Mouse (Mus musculus): ENCODE data around the gene Tulp3.
A peak's percentile ranks its signal among the peaks of the same experiment; 100 is the strongest.

Tulp3 gene

GRCm38 (mm10) chr6:128296750-128297393 lies 58.8 kb downstream of the Tulp3 start:
- no peak for DNase-seq (ENCODE audit: low spot score in 2 of 2)

GRCm38 (mm10) chr6:128295876-128296749 lies 59.5 kb downstream of the Tulp3 start:
- peak; percentile 61 to 80 for DNase-seq (ENCODE audit: low spot score in 2 of 2)

GRCm38 (mm10) chr6:128291284-128291683 lies 64.4 kb downstream of the Tulp3 start:
- DNase-seq (ENCODE audit: low spot score in 2 of 2), result no peak

- DNase-seq (ENCODE audit: low spot score in 2 of 2), result no peak
These were observed 67.0 kb downstream of the Tulp3 start for GRCm38 (mm10) chr6:128288681-128289080.

GRCm38 (mm10) chr6:128285792-128286430 lies 69.7 kb downstream of the Tulp3 start:
- DNase-seq (ENCODE audit: low spot score in 2 of 2), result peak; percentile 37 to 51

- DNase-seq (ENCODE audit: low spot score in 2 of 2), result no peak
These were observed 73.5 kb downstream of the Tulp3 start for GRCm38 (mm10) chr6:128282126-128282525.

GRCm38 (mm10) chr6:128280472-128281145 lies 75.0 kb downstream of the Tulp3 start:
- DNase-seq (ENCODE audit: low spot score in 2 of 2), result no peak

- no peak for DNase-seq (ENCODE audit: low spot score in 2 of 2)
These were observed 76.0 kb downstream of the Tulp3 start for GRCm38 (mm10) chr6:128279608-128280007.

GRCm38 (mm10) chr6:128279099-128279498 lies 76.6 kb downstream of the Tulp3 start:
- no peak for DNase-seq (ENCODE audit: low spot score in 2 of 2)

- DNase-seq (ENCODE audit: low spot score in 2 of 2), result no peak
These were observed 78.2 kb downstream of the Tulp3 start for GRCm38 (mm10) chr6:128277132-128278085.

GRCm38 (mm10) chr6:128276349-128276748 lies 79.3 kb downstream of the Tulp3 start:
- DNase-seq (ENCODE audit: low spot score in 2 of 2), result no peak

GRCm38 (mm10) chr6:128275506-128276064 lies 80.1 kb downstream of the Tulp3 start:
- no peak for DNase-seq (ENCODE audit: low spot score in 2 of 2)

GRCm38 (mm10) chr6:128273507-128273906 lies 82.1 kb downstream of the Tulp3 start:
- no peak for DNase-seq (ENCODE audit: low spot score in 2 of 2)

- DNase-seq (ENCODE audit: low spot score in 2 of 2), result no peak
These were observed 82.9 kb downstream of the Tulp3 start for GRCm38 (mm10) chr6:128272754-128273153.
